Mouse (Mus musculus) heart, adult 9 months (tissue): ENCODE measurements at regions not wholly inside any gene's neighbourhood (a gene's known extent, or its start where the extent isn't known, plus 50 kb on each side); places are given as distances from the start of the nearest gene placed in this dataset.

Experiments
- DNase-seq, 2 experiments: peaks; one replicate each; pipeline ENCODE4 v3.0.0; 2022; ENCODE audit warnings: low spot score in 2 of 2

- DNase-seq = no peak
Measured at GRCm38 (mm10) chr9:83059083-83059482, 83.8 kb upstream of the Phip start.

GRCm38 (mm10) chr9:83056208-83056607 is 80.9 kb upstream of the Phip start:
- DNase-seq = no peak

- DNase-seq = no peak
Measured at GRCm38 (mm10) chr9:83051666-83052065, 76.3 kb upstream of the Phip start.

GRCm38 (mm10) chr9:83047567-83048238 is 72.4 kb upstream of the Phip start:
- DNase-seq = no peak

GRCm38 (mm10) chr9:83046035-83046434 is 70.7 kb upstream of the Phip start:
- DNase-seq = no peak

GRCm38 (mm10) chr9:83043790-83044189 is 68.5 kb upstream of the Phip start:
- no peak for DNase-seq

GRCm38 (mm10) chr9:83041345-83041744 is 66.0 kb upstream of the Phip start:
- no peak for DNase-seq

- DNase-seq = no peak
Measured at GRCm38 (mm10) chr9:83040686-83041085, 65.4 kb upstream of the Phip start.

GRCm38 (mm10) chr9:83037261-83038119 is 62.2 kb upstream of the Phip start:
- DNase-seq = peak; percentile 46 to 55
